Mouse (Mus musculus): ENCODE measurements around the gene Fahd1.

Gene Fahd1

GRCm38 (mm10) chr17:24885356-24886133 is 35.4 kb upstream of the Fahd1 start:
- peak; percentile 33 to 58 for DNase-seq

GRCm38 (mm10) chr17:24884391-24884790 is 34.2 kb upstream of the Fahd1 start:
- DNase-seq: no peak

- peak in 1 of 2 experiments; percentile 69 for DNase-seq
Measured at GRCm38 (mm10) chr17:24881738-24882440, 31.7 kb upstream of the Fahd1 start.

- DNase-seq: no peak
Measured at GRCm38 (mm10) chr17:24878531-24878930, 28.4 kb upstream of the Fahd1 start.

- no peak for DNase-seq
Measured at GRCm38 (mm10) chr17:24878117-24878397, 27.9 kb upstream of the Fahd1 start.

GRCm38 (mm10) chr17:24877336-24878116 is 27.4 kb upstream of the Fahd1 start:
- no peak for DNase-seq

- no peak for DNase-seq
Measured at GRCm38 (mm10) chr17:24874989-24875388, 24.8 kb upstream of the Fahd1 start.

GRCm38 (mm10) chr17:24874405-24874745 is 24.2 kb upstream of the Fahd1 start:
- no peak for DNase-seq

- DNase-seq: no peak
Measured at GRCm38 (mm10) chr17:24873695-24874404, 23.7 kb upstream of the Fahd1 start.

- DNase-seq: no peak
Measured at GRCm38 (mm10) chr17:24867914-24868313, 17.8 kb upstream of the Fahd1 start.

GRCm38 (mm10) chr17:24865776-24866175 is 15.6 kb upstream of the Fahd1 start, which contains the start of gene Igfals:
Gene Igfals (plus strand): TSS chr17:24865997.
- DNase-seq: peak; percentile 90 to 91

- no peak for DNase-seq
Measured at GRCm38 (mm10) chr17:24861785-24862184, 11.6 kb upstream of the Fahd1 start.

- no peak for DNase-seq
Measured at GRCm38 (mm10) chr17:24860076-24860475, 9.9 kb upstream of the Fahd1 start.

GRCm38 (mm10) chr17:24858967-24859366 is 8.8 kb upstream of the Fahd1 start:
- DNase-seq: peak; percentile 78 to 79

- DNase-seq: peak in 1 of 2 experiments; percentile 16
Measured at GRCm38 (mm10) chr17:24857831-24858470, 7.8 kb upstream of the Fahd1 start.

GRCm38 (mm10) chr17:24856589-24856988 is 6.4 kb upstream of the Fahd1 start:
- no peak for DNase-seq

- no peak for DNase-seq
Measured at GRCm38 (mm10) chr17:24855838-24856464, 5.8 kb upstream of the Fahd1 start.

GRCm38 (mm10) chr17:24851381-24852125 is 1.4 kb upstream of the Fahd1 start:
- DNase-seq: peak in 1 of 2 experiments; percentile 8

- no peak for DNase-seq
Measured at GRCm38 (mm10) chr17:24850773-24851127, 586 bp upstream of the Fahd1 start.

- DNase-seq: no peak
Measured at GRCm38 (mm10) chr17:24849733-24850064, 465 bp downstream of the Fahd1 start.

- DNase-seq: no peak
Measured at GRCm38 (mm10) chr17:24848600-24849031, 1.5 kb downstream of the Fahd1 start.

Measured in cerebellum, postnatal 14 days (tissue).